Mouse (Mus musculus) midbrain, embryonic 12.5 days (tissue): Measurements from ENCODE around the gene Ski. TPM values are rescaled to one million over a fixed set of nuclear protein-coding genes. Genes with fewer than 3 reads are reported as not detected.

ENCODE experiments used
- ATAC-seq: fragments of 200-750 bp; cut with Nextera tagmentation; 2 replicates; pipeline ENCODE4 v1.8.0; 2017; ENCODE audit warnings: low read depth, moderate TSS enrichment, moderate library complexity; ENCODE audit not compliant: low FRiP score
- H3K27ac ChIP-seq: fragments of 300-500 bp; sonication (generic); replicated peaks from 2 replicates; pipeline ENCODE4 v1.5.1; 2016; ENCODE audit warnings: mild to moderate bottlenecking
- H3K27me3 ChIP-seq: fragments of 300-500 bp; sonication (generic); 2 replicates; pipeline ENCODE4 v1.6.1; 2016; ENCODE audit warnings: mild to moderate bottlenecking
- H3K36me3 ChIP-seq: fragments of 300-500 bp; sonication (generic); 2 replicates; pipeline ENCODE4 v1.6.1; 2016
- H3K4me1 ChIP-seq: fragments of 300-500 bp; sonication (generic); 2 replicates; pipeline ENCODE4 v1.6.1; 2016
- H3K4me2 ChIP-seq: fragments of 300-500 bp; sonication (generic); replicated peaks from 2 replicates; pipeline ENCODE4 v1.6.1; 2016; ENCODE audit warnings: mild to moderate bottlenecking, moderate library complexity
- H3K4me3 ChIP-seq: fragments of 300-500 bp; sonication (generic); 2 replicates; pipeline ENCODE4 v1.5.1; 2016; ENCODE audit warnings: mild to moderate bottlenecking
- H3K9ac ChIP-seq: fragments of 300-500 bp; sonication (generic); replicated peaks from 2 replicates; pipeline ENCODE4 v1.6.1; 2016; ENCODE audit warnings: mild to moderate bottlenecking, moderate library complexity
- H3K9me3 ChIP-seq: fragments of 300-500 bp; sonication (generic); 2 replicates; pipeline ENCODE4 v1.6.1; 2016; ENCODE audit warnings: mild to moderate bottlenecking
- WGBS: fragments of 180-500 bp; shearing (Covaris S2); methylation state at CpG from one replicate; pipeline ENCODE4 v1.1.7; 2016; 5-methylcytosine and 5-hydroxymethylcytosine counted together
- polyA plus RNA-seq: library from polyadenylated mRNA; unstranded; fragments of >200 nt; fragmentation: Nextera tagmentation; extraction: Ambion mirVana; gene quantifications from 2 replicates; pipeline ENCODE4 v1.2.1, GENCODE M21; 2016

Ski gene
- polyA plus RNA-seq, 1 experiment from 2014 or later = 12.2 TPM

- H3K27ac ChIP-seq = no peak overlapping the region
- 85% methylated on average over 12 of the region's 12 CpGs for WGBS
- no peak for ATAC-seq
- H3K27me3 ChIP-seq = no peaks in the 10 kb centered on the region; the same call in 1 of the 2 replicates
- no peaks in the 10 kb centered on the region for H3K9me3 ChIP-seq
- H3K4me2 ChIP-seq = no peak overlapping the region
- H3K4me1 ChIP-seq = peaks cover 17% of the 10 kb centered on the region
- no peak overlapping the region for H3K9ac ChIP-seq
- H3K4me3 ChIP-seq = no peak overlapping the region
- H3K36me3 ChIP-seq = no peaks in the 10 kb centered on the region
Measured at GRCm38 (mm10) chr4:155246691-155247105, 24.3 kb upstream of the Ski start.

DNA sequence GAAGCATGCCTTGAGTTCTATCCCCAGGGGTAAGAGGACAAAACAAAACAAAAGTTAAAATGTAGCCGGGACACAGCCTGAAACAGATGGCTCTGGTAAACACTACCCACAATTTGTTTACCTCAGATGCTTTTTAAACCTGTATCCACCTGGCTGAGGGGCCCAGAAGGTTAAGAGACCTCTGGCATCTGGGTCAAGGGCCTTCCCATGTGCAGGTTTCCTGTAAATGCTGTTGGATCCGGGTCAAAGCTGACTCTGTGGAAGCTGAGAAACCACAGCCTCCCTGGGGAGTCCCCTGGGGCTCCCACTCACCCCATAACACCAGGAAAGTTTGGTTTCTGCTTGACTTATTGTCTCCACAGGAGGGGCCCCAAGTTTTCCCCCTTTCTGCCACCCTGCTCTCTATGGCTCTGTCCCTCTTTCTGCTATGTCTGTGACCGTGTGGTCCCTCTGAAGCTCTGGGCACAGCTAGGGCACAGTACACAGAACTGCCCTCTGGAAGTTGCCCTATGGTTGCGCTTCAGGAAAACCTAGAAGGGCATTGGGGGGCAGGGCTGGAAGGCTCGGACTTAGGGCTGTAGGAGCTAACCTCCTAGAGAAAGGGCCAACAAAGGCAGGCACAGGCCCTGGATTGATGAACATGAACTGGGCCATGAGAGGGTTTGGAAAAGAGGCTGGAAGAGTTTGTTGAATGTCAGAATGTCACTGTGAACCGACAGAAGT lies 23.5 kb upstream of the Ski start:
- H3K4me3 ChIP-seq = no peak overlapping the region
- H3K4me1 ChIP-seq = peaks cover 9% of the 10 kb centered on the region
- ATAC-seq = no peak
- whole genome bisulfite sequencing = 73% methylated on average over 6 of the region's 6 CpGs
- H3K9me3 ChIP-seq = no peaks in the 10 kb centered on the region
- no peaks in the 10 kb centered on the region; the same call in 1 of the 2 replicates for H3K27me3 ChIP-seq
- no peaks in the 10 kb centered on the region for H3K36me3 ChIP-seq
- no peak overlapping the region for H3K27ac ChIP-seq
- H3K9ac ChIP-seq = no peak overlapping the region
- H3K4me2 ChIP-seq = no peak overlapping the region

DNA sequence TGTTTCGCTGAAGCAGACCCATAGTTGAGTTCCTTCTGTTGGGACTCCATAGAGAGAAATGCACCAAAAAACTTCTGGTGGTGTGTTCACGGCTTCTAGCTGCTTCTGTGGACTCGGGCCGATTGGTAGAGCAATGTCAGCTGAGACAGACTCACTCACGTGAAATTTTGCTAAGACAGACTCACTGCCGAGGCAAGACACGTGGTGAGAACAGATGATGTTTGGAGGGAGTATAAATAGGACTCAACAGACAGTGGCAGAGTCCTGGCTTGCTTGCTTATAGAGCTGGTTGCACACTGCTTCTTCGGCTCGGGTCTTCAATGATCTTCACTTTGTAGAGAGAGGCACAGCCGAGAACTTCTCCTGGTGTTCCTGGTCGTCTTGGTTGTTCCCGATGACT lies 20.8 kb upstream of the Ski start:
- H3K9me3 ChIP-seq = no peaks in the 10 kb centered on the region
- no peaks in the 10 kb centered on the region for H3K36me3 ChIP-seq
- no peak for ATAC-seq
- WGBS = 86% methylated on average over 12 of the region's 12 CpGs
- peaks cover 4% of the 10 kb centered on the region; the same call in 1 of the 2 replicates for H3K27me3 ChIP-seq
- H3K4me1 ChIP-seq = no peaks in the 10 kb centered on the region
- H3K9ac ChIP-seq = no peak overlapping the region
- no peak overlapping the region for H3K27ac ChIP-seq
- no peak overlapping the region for H3K4me3 ChIP-seq
- H3K4me2 ChIP-seq = no peak overlapping the region

- H3K9ac ChIP-seq = no peak overlapping the region
- H3K27ac ChIP-seq = no peak overlapping the region
- no peak for ATAC-seq
- 91% methylated on average over 5 of the region's 5 CpGs for WGBS
- H3K27me3 ChIP-seq = peaks cover 4% of the 10 kb centered on the region; the same call in 1 of the 2 replicates
- H3K4me1 ChIP-seq = no peaks in the 10 kb centered on the region
- H3K36me3 ChIP-seq = no peaks in the 10 kb centered on the region
- H3K9me3 ChIP-seq = no peaks in the 10 kb centered on the region
- H3K4me3 ChIP-seq = no peak overlapping the region
- no peak overlapping the region for H3K4me2 ChIP-seq
Measured at GRCm38 (mm10) chr4:155242292-155242691, 19.9 kb upstream of the Ski start.

DNA sequence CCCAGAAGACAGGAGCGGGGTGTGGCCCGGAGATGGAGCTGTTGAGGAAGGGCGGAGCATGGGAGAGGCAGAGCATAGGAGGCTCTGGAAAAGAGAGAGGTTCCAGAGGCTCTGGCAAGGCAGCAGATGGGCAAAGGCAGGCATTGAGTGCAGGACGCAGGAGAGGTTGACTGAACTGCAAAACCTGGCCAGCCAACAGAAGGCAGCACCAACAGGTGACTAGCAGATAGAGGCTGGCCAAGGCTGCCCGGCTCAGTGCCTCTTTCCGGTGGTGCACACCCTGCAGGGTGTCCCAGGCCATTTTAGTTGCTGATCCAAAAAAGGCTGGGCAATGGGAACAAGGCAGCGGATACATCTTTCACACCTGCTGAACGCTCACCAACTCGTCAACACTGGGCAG lies 19.4 kb upstream of the Ski start:
- Histone ChIP-seq H3K27ac (no peak overlapping the region), H3K4me1 (peaks cover under 1% of the 10 kb centered on the region; the same call in 1 of the 2 replicates), H3K4me2 (no peak overlapping the region), H3K9me3 (no peaks in the 10 kb centered on the region), H3K4me3 (no peak overlapping the region), H3K27me3 (peaks cover 4% of the 10 kb centered on the region; the same call in 1 of the 2 replicates), H3K36me3 (no peaks in the 10 kb centered on the region), H3K9ac (no peak overlapping the region)
- ATAC-seq = no peak
- WGBS = 81% methylated on average over 9 of the region's 9 CpGs

GRCm38 (mm10) chr4:155239494-155239893 lies 17.1 kb upstream of the Ski start:
- no peak overlapping the region for H3K9ac ChIP-seq
- H3K9me3 ChIP-seq = no peaks in the 10 kb centered on the region
- H3K4me1 ChIP-seq = peaks cover 24% of the 10 kb centered on the region
- peaks cover 4% of the 10 kb centered on the region; the same call in 1 of the 2 replicates for H3K27me3 ChIP-seq
- no peak overlapping the region for H3K4me2 ChIP-seq
- H3K4me3 ChIP-seq = no peak overlapping the region
- no peak for ATAC-seq
- 62% methylated on average over 6 of the region's 6 CpGs for WGBS
- no peak overlapping the region for H3K27ac ChIP-seq
- no peaks in the 10 kb centered on the region for H3K36me3 ChIP-seq

DNA sequence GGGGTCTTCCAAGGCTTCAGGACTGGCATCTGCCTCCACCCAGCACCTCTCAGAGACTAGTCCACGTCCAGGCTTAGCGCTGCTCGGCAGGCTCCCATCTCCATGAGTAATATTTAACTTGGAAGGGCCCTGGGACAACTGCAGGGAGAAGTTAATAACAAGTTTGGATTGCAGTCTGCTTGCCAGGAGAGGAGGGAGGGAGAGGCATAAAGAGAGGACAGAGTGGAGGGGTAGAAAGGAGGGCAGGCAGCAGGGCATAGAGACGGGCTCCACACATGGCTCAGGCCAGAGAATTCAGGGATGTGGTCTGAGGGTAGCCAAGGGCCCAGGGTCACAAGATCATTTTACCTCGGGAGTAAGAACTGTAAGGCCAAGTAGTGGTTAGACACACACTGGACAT lies 15.9 kb upstream of the Ski start:
- H3K36me3 ChIP-seq = no peaks in the 10 kb centered on the region

GRCm38 (mm10) chr4:155236737-155237385 lies 14.5 kb upstream of the Ski start:
- no peaks in the 10 kb centered on the region for H3K36me3 ChIP-seq
- no peak overlapping the region for H3K4me3 ChIP-seq
- H3K4me1 ChIP-seq = peaks cover 36% of the 10 kb centered on the region
- no peak overlapping the region for H3K4me2 ChIP-seq
- 82% methylated on average over 12 of the region's 12 CpGs for WGBS
- peaks cover 4% of the 10 kb centered on the region; the same call in 1 of the 2 replicates for H3K27me3 ChIP-seq
- no peak overlapping the region for H3K27ac ChIP-seq
- H3K9me3 ChIP-seq = no peaks in the 10 kb centered on the region
- no peak for ATAC-seq
- no peak overlapping the region for H3K9ac ChIP-seq

More for the DNA sequence above, 15.9 kb upstream of the Ski start:
- 83% methylated on average over 5 of the region's 5 CpGs for WGBS
- Histone ChIP-seq H3K4me3 (no peak overlapping the region), H3K4me1 (peaks cover 36% of the 10 kb centered on the region), H3K27ac (no peak overlapping the region), H3K9ac (no peak overlapping the region), H3K27me3 (peaks cover 4% of the 10 kb centered on the region; the same call in 1 of the 2 replicates), H3K4me2 (no peak overlapping the region), H3K9me3 (no peaks in the 10 kb centered on the region)
- no peak for ATAC-seq

GRCm38 (mm10) chr4:155235311-155236119 lies 13.1 kb upstream of the Ski start:
- peak overlapping the region; percentile 44 for H3K4me2 ChIP-seq
- no peaks in the 10 kb centered on the region for H3K36me3 ChIP-seq
- peaks cover 36% of the 10 kb centered on the region for H3K4me1 ChIP-seq
- no peak overlapping the region for H3K4me3 ChIP-seq
- 20% methylated on average over 18 of the region's 18 CpGs for WGBS
- H3K9ac ChIP-seq = peak overlapping the region; percentile 45
- no peaks in the 10 kb centered on the region for H3K9me3 ChIP-seq
- H3K27ac ChIP-seq = peak overlapping the region; percentile 88
- peak; percentile 78 for ATAC-seq
- H3K27me3 ChIP-seq = peaks cover 4% of the 10 kb centered on the region; the same call in 1 of the 2 replicates

- 0 out of 2 replicates have a peak, but pooled peaks have one; percentile 14 for ATAC-seq
- Histone ChIP-seq H3K4me3 (no peak overlapping the region), H3K9me3 (no peaks in the 10 kb centered on the region), H3K4me2 (peak overlapping the region; percentile 44; the same call in 1 of the 2 replicates), H3K27ac (peak overlapping the region; percentile 88), H3K9ac (peak overlapping the region; percentile 28), H3K27me3 (peaks cover 3% of the 10 kb centered on the region; the same call in 1 of the 2 replicates), H3K4me1 (peaks cover 36% of the 10 kb centered on the region), H3K36me3 (no peaks in the 10 kb centered on the region)
- WGBS = 75% methylated on average over 8 of the region's 8 CpGs
Measured at GRCm38 (mm10) chr4:155234371-155235310, 12.2 kb upstream of the Ski start.

DNA sequence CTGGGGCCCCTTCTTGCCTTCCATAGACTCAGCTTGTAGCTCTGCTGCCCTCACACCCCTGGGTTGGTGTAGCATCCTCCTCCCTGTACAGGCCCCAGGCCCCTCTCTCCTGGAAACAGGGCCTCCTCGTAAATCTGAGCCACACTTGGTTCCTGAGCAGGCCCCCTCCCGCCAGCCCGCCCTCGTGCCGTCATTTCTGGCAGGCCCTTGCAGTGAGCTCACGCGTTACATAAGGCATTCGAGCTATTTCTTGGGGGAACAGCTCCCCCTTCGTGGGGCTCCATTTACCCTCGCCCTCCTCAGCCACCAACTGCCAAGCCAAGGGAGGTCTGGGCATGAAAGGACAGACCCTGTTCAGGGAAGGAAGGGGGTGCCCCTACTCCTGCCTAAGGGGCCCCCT lies 11.5 kb upstream of the Ski start:
- Histone ChIP-seq H3K27me3 (no peaks in the 10 kb centered on the region), H3K4me1 (peaks cover 36% of the 10 kb centered on the region), H3K36me3 (no peaks in the 10 kb centered on the region), H3K4me2 (no peak overlapping the region), H3K27ac (peak overlapping the region; percentile 88), H3K4me3 (no peak overlapping the region), H3K9ac (no peak overlapping the region), H3K9me3 (no peaks in the 10 kb centered on the region)
- ATAC-seq = no peak; the same call in 1 of the 2 replicates
- 49% methylated on average over 10 of the region's 10 CpGs for WGBS
